Mouse (Mus musculus): ENCODE measurements at regions not wholly inside any gene's neighbourhood (a gene's known extent, or its start where the extent isn't known, plus 50 kb on each side); places are given as distances from the start of the nearest gene placed in this dataset.
"Not testable (repeated sequence)": the region's sequence is repeated elsewhere in the genome, so short reads cannot be mapped to it uniquely, and the experiment has no call there.

GRCm38 (mm10) chr6:109814990-109815389, 830.4 kb upstream of the Grm7 start:
- DNase-seq, result no peak

GRCm38 (mm10) chr6:109848313-109848712, 797.1 kb upstream of the Grm7 start:
- no peak for DNase-seq

- peak; percentile 6 to 27 for DNase-seq
Measured at GRCm38 (mm10) chr6:109855806-109856205, 789.6 kb upstream of the Grm7 start.

- DNase-seq, result peak in 1 of 2 experiments; percentile 11
Measured at GRCm38 (mm10) chr6:109863411-109863810, 782.0 kb upstream of the Grm7 start.

GRCm38 (mm10) chr6:109874187-109874586, 771.2 kb upstream of the Grm7 start:
- DNase-seq, result no peak

- peak; percentile 37 to 79 for DNase-seq
Measured at GRCm38 (mm10) chr6:109874625-109875040, 770.7 kb upstream of the Grm7 start.

- peak; percentile 6 to 12 for DNase-seq
Measured at GRCm38 (mm10) chr6:109875548-109875947, 769.8 kb upstream of the Grm7 start.

- DNase-seq, result no peak
Measured at GRCm38 (mm10) chr6:109879145-109879544, 766.2 kb upstream of the Grm7 start.

GRCm38 (mm10) chr6:109923780-109924179, 721.6 kb upstream of the Grm7 start:
- DNase-seq, result no peak

- DNase-seq, result no peak
Measured at GRCm38 (mm10) chr6:109948491-109948890, 696.9 kb upstream of the Grm7 start.

GRCm38 (mm10) chr6:109948928-109949327, 696.5 kb upstream of the Grm7 start:
- DNase-seq, result no peak

GRCm38 (mm10) chr6:109957901-109958300, 687.5 kb upstream of the Grm7 start:
- not testable (repeated sequence) for DNase-seq

Measured in heart, adult 18-20 months (tissue).